Mouse (Mus musculus) hindbrain, embryonic 11.5 days (tissue): Measurements from ENCODE around the gene Nr1d1. TPM values are rescaled to one million over a fixed set of nuclear protein-coding genes. Genes with fewer than 3 reads are reported as not detected.

Experiments
- ATAC-seq: fragments of 200-750 bp; cut with Nextera tagmentation; 2 replicates; pipeline ENCODE4 v1.8.0; 2017; ENCODE audit warnings: mild to moderate bottlenecking, moderate TSS enrichment, moderate library complexity; ENCODE audit not compliant: low FRiP score
- DNase-seq: peaks from one replicate; pipeline ENCODE4 v3.0.0-alpha.2; 2015; ENCODE audit warnings: low spot score
- H3K27ac ChIP-seq: fragments of 300-500 bp; sonication (generic); 2 replicates; pipeline ENCODE4 v1.5.1; 2014; ENCODE audit warnings: mild to moderate bottlenecking, low read depth, low read length
- H3K27me3 ChIP-seq: fragments of 300-500 bp; sonication (generic); 2 replicates; pipeline ENCODE4 v1.6.1; 2014; ENCODE audit warnings: mild to moderate bottlenecking, low read length, moderate library complexity, mixed read lengths; ENCODE audit not compliant: control insufficient read depth, insufficient read depth
- H3K36me3 ChIP-seq: fragments of 300-500 bp; sonication (generic); 2 replicates; pipeline ENCODE4 v1.6.1; 2014; ENCODE audit warnings: mild to moderate bottlenecking, low read length, moderate library complexity, mixed read lengths; ENCODE audit not compliant: control insufficient read depth, insufficient read depth
- H3K4me1 ChIP-seq: fragments of 300-500 bp; sonication (generic); replicated peaks from 2 replicates; pipeline ENCODE4 v1.6.1; 2014; ENCODE audit warnings: low read length, mixed read lengths; ENCODE audit not compliant: control insufficient read depth, insufficient read depth
- H3K4me2 ChIP-seq: fragments of 300-500 bp; sonication (generic); replicated peaks from 2 replicates; pipeline ENCODE4 v1.6.1; 2014; ENCODE audit warnings: mild to moderate bottlenecking, low read depth, low read length
- H3K4me3 ChIP-seq: fragments of 300-500 bp; sonication (generic); 2 replicates; pipeline ENCODE4 v1.5.1; 2014; ENCODE audit warnings: low read depth, low read length
- H3K9ac ChIP-seq: fragments of 300-500 bp; sonication (generic); 2 replicates; pipeline ENCODE4 v1.6.1; 2014; ENCODE audit warnings: low read depth, low read length
- H3K9me3 ChIP-seq: fragments of 300-500 bp; sonication (generic); 2 replicates; pipeline ENCODE4 v1.6.1; 2016; ENCODE audit warnings: low read length; ENCODE audit not compliant: control insufficient read depth
- WGBS: fragments of 180-500 bp; shearing (Covaris S2); extraction: QIAGEN DNeasy Blood & Tissue Kit; methylation state at CpG from one replicate; pipeline ENCODE4 v1.1.7; 2014; 5-methylcytosine and 5-hydroxymethylcytosine counted together
- polyA plus RNA-seq: library from polyadenylated mRNA; unstranded; fragments of >200 nt; fragmentation: Nextera tagmentation; extraction: Ambion mirVana; gene quantifications from 2 replicates; pipeline ENCODE4 v1.2.1, GENCODE M21; 2014

The Nr1d1 gene
- polyA plus RNA-seq, 1 experiment from 2014 or later, result 1.4 TPM

GRCm38 (mm10) chr11:98729119-98729588 lies 46.0 kb downstream of the Nr1d1 start, which contains the start of gene Med24:
TSS of gene Med24 (minus strand) at chr11:98729435.
- WGBS, result under 1% methylated on average over 16 of the region's 16 CpGs
- ATAC-seq, result peak; percentile 90

GRCm38 (mm10) chr11:98725926-98726506 lies 49.1 kb downstream of the Nr1d1 start:
- Histone ChIP-seq H3K4me3 (no peak overlapping the region), H3K36me3 (no peaks in the 10 kb centered on the region; the same call in 1 of the 2 replicates), H3K9ac (no peak overlapping the region), H3K4me1 (no peaks in the 10 kb centered on the region), H3K4me2 (no peak overlapping the region), H3K27me3 (no peaks in the 10 kb centered on the region), H3K27ac (no peak overlapping the region), H3K9me3 (no peaks in the 10 kb centered on the region)
- no peak for DNase-seq
- no peak for ATAC-seq
- WGBS, result 93% methylated on average over 15 of the region's 15 CpGs

More at GRCm38 (mm10) chr11:98729119-98729588, 46.0 kb downstream of the Nr1d1 start, which contains the start of gene Med24:
- peak; percentile 87 for DNase-seq
- Histone ChIP-seq H3K27ac (peak within 1 kb of the TSS; percentile 25; the same call in 1 of the 2 replicates), H3K36me3 (no peaks in the 10 kb centered on the region; the same call in 1 of the 2 replicates), H3K4me3 (peak within 1 kb of the TSS; percentile 68), H3K4me1 (no peaks in the 10 kb centered on the region), H3K4me2 (peak within 1 kb of the TSS; percentile 66), H3K9ac (peak within 1 kb of the TSS; percentile 73), H3K27me3 (no peaks in the 10 kb centered on the region), H3K9me3 (no peaks in the 10 kb centered on the region)

- no peak overlapping the region for H3K9ac ChIP-seq
Observed at GRCm38 (mm10) chr11:98723098-98723497, 52.0 kb downstream of the Nr1d1 start.

GRCm38 (mm10) chr11:98721458-98722226 lies 53.5 kb downstream of the Nr1d1 start:
- no peaks in the 10 kb centered on the region; the same call in 1 of the 2 replicates for H3K36me3 ChIP-seq
- 75% methylated on average over 24 of the region's 24 CpGs for WGBS
- H3K4me3 ChIP-seq, result no peak overlapping the region

More at GRCm38 (mm10) chr11:98723098-98723497, 52.0 kb downstream of the Nr1d1 start:
- Histone ChIP-seq H3K36me3 (no peaks in the 10 kb centered on the region; the same call in 1 of the 2 replicates), H3K27ac (no peak overlapping the region), H3K9me3 (no peaks in the 10 kb centered on the region), H3K4me1 (no peaks in the 10 kb centered on the region), H3K4me3 (no peak overlapping the region), H3K27me3 (no peaks in the 10 kb centered on the region), H3K4me2 (no peak overlapping the region)
- WGBS, result 82% methylated on average over 7 of the region's 7 CpGs
- ATAC-seq, result no peak
- DNase-seq, result no peak

GRCm38 (mm10) chr11:98720756-98721155 lies 54.4 kb downstream of the Nr1d1 start:
- no peak for DNase-seq
- no peaks in the 10 kb centered on the region for H3K4me1 ChIP-seq
- no peaks in the 10 kb centered on the region; the same call in 1 of the 2 replicates for H3K36me3 ChIP-seq
- no peak overlapping the region for H3K4me2 ChIP-seq
- H3K27ac ChIP-seq, result no peak overlapping the region
- H3K9ac ChIP-seq, result no peak overlapping the region
- ATAC-seq, result no peak
- WGBS, result 76% methylated on average over 2 of the region's 2 CpGs
- no peaks in the 10 kb centered on the region for H3K9me3 ChIP-seq
- H3K4me3 ChIP-seq, result no peak overlapping the region
- no peaks in the 10 kb centered on the region for H3K27me3 ChIP-seq

More at GRCm38 (mm10) chr11:98721458-98722226, 53.5 kb downstream of the Nr1d1 start:
- H3K4me2 ChIP-seq, result no peak overlapping the region
- no peak overlapping the region for H3K27ac ChIP-seq
- H3K9ac ChIP-seq, result no peak overlapping the region
- no peak for DNase-seq
- no peaks in the 10 kb centered on the region for H3K4me1 ChIP-seq
- no peaks in the 10 kb centered on the region for H3K27me3 ChIP-seq
- H3K9me3 ChIP-seq, result no peaks in the 10 kb centered on the region
- no peak for ATAC-seq

Other genes with a start within 250 kb of the Nr1d1 start
- gene Ikzf3, start 229.3 kb downstream of the Nr1d1 start, polyA plus RNA-seq, result 0.11 and 0.60 TPM in 2 replicates
- 0.21 TPM in 1 of 2 replicates, not detected in the other for gene Zpbp2, start 224.2 kb downstream of the Nr1d1 start, polyA plus RNA-seq
- 10.9 and 12.2 TPM in 2 replicates for gene Ormdl3, start 188.0 kb downstream of the Nr1d1 start, polyA plus RNA-seq
- not detected in 2 replicates for gene Lrrc3c, start 177.0 kb downstream of the Nr1d1 start, polyA plus RNA-seq
- gene Gm12355, start 149.7 kb downstream of the Nr1d1 start, polyA plus RNA-seq, result 0.85 and 1.8 TPM in 2 replicates
- not detected in 2 replicates for gene Gsdma3, start 149.0 kb downstream of the Nr1d1 start, polyA plus RNA-seq
- not detected in 2 replicates for gene Gsdma2, start 128.6 kb downstream of the Nr1d1 start, polyA plus RNA-seq
- gene Gsdma, start 111.0 kb downstream of the Nr1d1 start, polyA plus RNA-seq, result not detected in 2 replicates
- 154 and 155 TPM in 2 replicates for gene Psmd3, start 92.8 kb downstream of the Nr1d1 start, polyA plus RNA-seq
- gene Csf3, start 74.1 kb downstream of the Nr1d1 start, polyA plus RNA-seq, result not detected in 2 replicates
- gene Med24, start 45.9 kb downstream of the Nr1d1 start, polyA plus RNA-seq, result 47.3 and 60.8 TPM in 2 replicates
- 34.7 and 41.4 TPM in 2 replicates for gene Thra, start 34.7 kb downstream of the Nr1d1 start, polyA plus RNA-seq
- gene Msl1, start 20.2 kb upstream of the Nr1d1 start, polyA plus RNA-seq, result 25.0 and 28.0 TPM in 2 replicates
- 44.6 and 49.6 TPM in 2 replicates for gene Casc3, start 29.6 kb upstream of the Nr1d1 start, polyA plus RNA-seq
- gene Rapgefl1, start 61.5 kb upstream of the Nr1d1 start, polyA plus RNA-seq, result 2.0 and 2.2 TPM in 2 replicates
- 5.1 and 5.4 TPM in 2 replicates for gene Wipf2, start 88.3 kb upstream of the Nr1d1 start, polyA plus RNA-seq
- 33.1 and 39.0 TPM in 2 replicates for gene Cdc6, start 132.5 kb upstream of the Nr1d1 start, polyA plus RNA-seq
- 48.3 and 51.2 TPM in 2 replicates for gene Rara, start 152.5 kb upstream of the Nr1d1 start, polyA plus RNA-seq
- 0.28 and 0.74 TPM in 2 replicates for gene Gjd3, start 207.7 kb upstream of the Nr1d1 start, polyA plus RNA-seq
- gene Top2a, start 248.9 kb upstream of the Nr1d1 start, polyA plus RNA-seq, result 332 and 333 TPM in 2 replicates